Mouse (Mus musculus) induced T-regulatory cell, adult 2 months (primary cell): ENCODE results near the gene Vmn2r-ps159.
"Not testable (repeated sequence)": the region's sequence is repeated elsewhere in the genome, so short reads cannot be mapped to it uniquely, and the experiment has no call there.

Source experiments
- DNase-seq: peaks from one replicate; pipeline ENCODE4 v3.0.0-alpha.2; 2012; ENCODE audit warnings: low read depth

Gene Vmn2r-ps159

GRCm38 (mm10) chr4:156330803-156331202 is at the start of gene Vmn2r-ps159:
Vmn2r-ps159 (plus strand) TSS chr4:156331103.
- DNase-seq, result not testable (repeated sequence)

GRCm38 (mm10) chr4:156341601-156342504 is 10.9 kb downstream of the Vmn2r-ps159 start:
- DNase-seq, result peak; percentile 16

- peak; percentile 81 for DNase-seq
Measured at GRCm38 (mm10) chr4:156342569-156343325, 11.8 kb downstream of the Vmn2r-ps159 start.

- DNase-seq, result peak; percentile 10
Measured at GRCm38 (mm10) chr4:156343332-156343731, 12.4 kb downstream of the Vmn2r-ps159 start.

- DNase-seq, result not testable (repeated sequence)
Measured at GRCm38 (mm10) chr4:156356756-156357437, 26.0 kb downstream of the Vmn2r-ps159 start.
